Mouse (Mus musculus): ENCODE measurements around the gene Slf2.

Gene Slf2

DNA sequence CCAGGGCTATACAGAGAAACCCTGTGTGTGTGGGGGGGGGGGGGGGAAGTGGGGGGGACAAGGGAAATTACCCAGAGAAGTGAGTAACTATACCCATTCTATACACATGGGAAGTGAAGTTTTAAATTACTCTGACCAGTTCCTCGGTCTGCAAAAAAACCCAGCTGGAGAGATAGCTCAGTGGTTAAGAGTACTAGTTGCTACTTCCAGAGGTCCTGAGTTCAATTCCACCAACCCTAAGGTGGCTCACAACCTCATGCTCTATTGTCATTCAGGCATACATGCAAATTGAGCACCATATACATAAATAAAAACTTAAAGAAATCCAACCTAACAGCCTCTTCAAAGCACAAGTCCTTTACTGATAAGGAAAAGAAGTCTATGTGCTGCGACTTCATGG is 829 bp upstream of the Slf2 start:
- CTCF ChIA-PET: interaction anchor here in 2 of 4 experiments (0.7 to 2.1 kb wide), 4 partner anchors 100 to 367 kb away, joined by 3 to 13 read pairs (median 4); partner anchors contain the start of gene Hif1an (in 1 of the 2)

DNA sequence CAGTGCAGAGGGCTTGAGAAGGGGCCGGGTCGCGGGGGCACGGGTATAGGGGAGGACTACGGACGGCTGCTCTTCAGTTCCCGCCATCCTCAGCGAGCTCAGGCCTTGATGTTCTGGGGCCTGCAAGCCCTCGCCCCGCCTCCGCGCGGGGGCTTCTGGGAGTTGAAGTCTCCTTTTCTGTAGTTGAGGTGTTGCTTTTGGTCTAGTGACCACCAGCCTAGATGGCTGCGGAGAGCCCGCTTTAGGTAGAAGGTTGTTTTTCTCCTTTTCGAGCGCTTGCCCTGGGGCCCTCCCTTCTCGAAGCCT is 456 bp downstream of the Slf2 start:
- POLR2A ChIA-PET: interaction anchor here (0.5 to 3.2 kb wide), 51 partner anchors 10 to 862 kb away, joined by 3 to 27 read pairs (median 4); partner anchors contain the start of genes Lzts2 (in 2 of the 4), Twnk (in 2 of the 4), Erlin1 (in 1 of the 4) and Kazald1 (in 1 of the 4)
- CTCF ChIA-PET: interaction anchor here in 3 of 4 experiments (0.6 to 2.1 kb wide), 9 partner anchors 36 to 413 kb away, joined by 3 to 13 read pairs (median 5); partner anchors contain the start of gene Hif1an (in 1 of the 3)

More for the DNA sequence above, 829 bp upstream of the Slf2 start:
- POLR2A ChIA-PET: interaction anchor here in 3 of 4 experiments (1.0 to 3.2 kb wide), 17 partner anchors 8 to 860 kb away, joined by 3 to 27 read pairs (median 5); partner anchors contain the start of genes Twnk (in 2 of the 3), Erlin1 (in 1 of the 3), Lzts2 (in 1 of the 3) and Mrpl43 (in 1 of the 3)

DNA sequence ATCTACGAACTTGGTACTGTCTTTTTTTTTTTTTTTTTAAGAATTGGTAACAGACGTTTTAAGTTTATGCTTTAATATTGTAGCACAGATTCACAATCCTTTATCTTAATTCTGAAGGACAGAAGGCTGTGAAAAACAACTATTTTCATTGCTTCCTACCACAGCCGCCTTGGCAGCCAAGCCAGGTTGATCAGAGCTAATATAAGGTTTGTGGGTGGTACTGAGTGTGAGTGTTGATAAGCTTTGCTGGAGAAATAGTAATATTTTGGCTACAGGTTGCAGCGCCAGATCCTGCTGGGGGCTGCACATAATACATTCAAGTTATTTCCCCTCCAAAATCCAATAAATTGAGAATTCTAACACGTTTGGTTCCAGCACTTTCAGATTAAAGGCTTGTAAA is 1.1 kb downstream of the Slf2 start:
- CTCF ChIA-PET: interaction anchor here in 2 of 4 experiments (0.7 to 1.3 kb wide), 4 partner anchors 99 to 413 kb away, joined by 3 to 8 read pairs (median 4); no protein-coding TSS in a partner anchor
- POLR2A ChIA-PET: interaction anchor here in 3 of 4 experiments (0.7 to 3.2 kb wide), 13 partner anchors 12 to 215 kb away, joined by 3 to 27 read pairs (median 4); no protein-coding TSS in a partner anchor

DNA sequence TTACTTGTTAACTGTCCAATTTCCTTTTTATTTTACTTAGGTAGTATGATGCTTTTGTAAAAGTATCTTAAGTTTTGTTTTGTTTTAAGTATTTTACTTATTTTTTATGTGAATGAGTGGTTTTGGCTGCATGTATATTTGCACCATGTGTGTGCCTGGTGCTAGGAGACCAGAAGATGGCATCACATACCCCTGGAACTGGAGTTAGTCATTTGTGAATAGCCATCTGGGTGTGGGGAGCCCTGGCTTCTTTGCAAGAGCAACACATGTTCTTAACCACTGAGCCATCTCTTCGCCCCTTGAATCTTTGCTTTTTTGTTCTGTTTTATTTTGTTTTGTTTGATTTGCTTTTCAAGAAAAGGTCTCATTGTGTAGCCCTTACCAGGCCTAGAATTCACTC is 2.2 kb downstream of the Slf2 start:
- POLR2A ChIA-PET: interaction anchor here in 1 of 4 experiments (1.7 kb wide), 1 partner anchor 79 kb away, joined by 3 read pairs; no protein-coding TSS in a partner anchor
- CTCF ChIA-PET: interaction anchor here in 1 of 4 experiments (0.7 to 1.2 kb wide), 2 partner anchors 31 to 98 kb away, joined by 3 read pairs; no protein-coding TSS in a partner anchor

DNA sequence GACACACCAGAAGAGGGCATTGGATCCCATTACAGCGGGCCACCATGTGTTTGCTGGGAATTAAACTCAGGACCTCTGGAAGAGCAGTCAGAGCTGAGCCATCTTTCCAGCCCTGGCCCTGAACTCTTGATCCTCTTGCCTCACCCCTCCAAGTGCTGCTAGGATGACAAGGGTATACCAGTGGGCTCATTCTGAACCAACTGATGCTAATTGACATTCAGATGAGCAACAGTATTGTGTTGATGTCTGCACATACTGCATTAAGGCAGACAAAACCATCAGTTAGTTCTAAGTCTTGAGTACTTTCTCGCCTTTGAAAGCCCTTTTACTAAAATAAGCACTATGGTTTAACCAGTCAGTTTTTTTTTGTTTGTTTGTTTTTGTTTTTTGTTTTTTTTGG is 28.7 kb downstream of the Slf2 start:
- ChIA-PET CTCF (interaction anchor here in 2 of 4 experiments (0.6 to 1.8 kb wide), 4 partner anchors 53 to 176 kb away, joined by 3 to 8 read pairs (median 4); no protein-coding TSS in a partner anchor), POLR2A (interaction anchor here in 2 of 4 experiments (0.9 to 1.7 kb wide), 3 partner anchors 14 to 48 kb away, joined by 3 to 5 read pairs (median 4); no protein-coding TSS in a partner anchor)

DNA sequence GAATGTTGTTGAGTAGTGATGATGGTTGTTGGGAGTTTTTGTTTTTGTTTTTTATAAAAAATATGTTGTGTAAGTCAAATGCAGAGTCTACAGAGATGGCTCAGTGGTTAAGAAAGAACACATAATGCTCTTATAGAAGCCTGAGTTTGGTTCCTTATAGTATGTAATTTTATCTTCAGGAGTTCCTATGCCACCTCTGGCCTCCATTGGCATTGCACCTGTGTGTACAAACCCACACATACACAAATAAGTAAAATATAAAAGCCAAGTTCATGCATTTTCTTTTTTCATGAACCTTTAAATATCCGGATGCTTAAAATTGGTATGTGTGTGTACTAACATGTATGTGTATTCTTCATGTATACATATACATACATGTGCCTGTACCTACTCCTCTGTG is 35.0 kb downstream of the Slf2 start:
- POLR2A ChIA-PET: no interaction called here
- CTCF ChIA-PET: interaction anchor here in 1 of 4 experiments (1.7 kb wide), 1 partner anchor 65 kb away, joined by 4 read pairs; no protein-coding TSS in a partner anchor

DNA sequence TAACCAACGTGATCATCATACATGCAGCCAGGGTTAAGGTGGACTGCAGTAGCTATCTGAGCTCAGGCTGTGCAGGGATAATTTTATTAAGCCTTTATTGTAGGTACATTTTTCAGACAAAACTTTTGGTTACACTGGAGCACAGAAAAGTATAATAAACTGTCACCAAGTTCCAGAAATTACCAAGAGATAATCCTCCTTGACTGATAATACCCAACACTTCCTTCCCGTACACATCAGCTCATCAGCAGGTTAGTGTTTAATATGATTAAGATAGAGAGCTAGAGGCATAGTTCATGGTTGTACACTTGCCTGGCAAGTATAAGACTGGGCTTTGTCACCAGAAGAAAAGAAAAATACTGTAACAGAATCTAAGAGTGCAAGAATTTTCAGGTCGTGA is 37.4 kb downstream of the Slf2 start:
- POLR2A ChIA-PET: interaction anchor here in 1 of 4 experiments (0.7 to 1.5 kb wide), 3 partner anchors 14 to 980 kb away, joined by 3 to 4 read pairs (median 3); no protein-coding TSS in a partner anchor
- CTCF ChIA-PET: interaction anchor here in 1 of 4 experiments (0.6 to 1.4 kb wide), 2 partner anchors 79 to 1410 kb away, joined by 3 read pairs; partner anchors contain the start of gene Sfxn3

DNA sequence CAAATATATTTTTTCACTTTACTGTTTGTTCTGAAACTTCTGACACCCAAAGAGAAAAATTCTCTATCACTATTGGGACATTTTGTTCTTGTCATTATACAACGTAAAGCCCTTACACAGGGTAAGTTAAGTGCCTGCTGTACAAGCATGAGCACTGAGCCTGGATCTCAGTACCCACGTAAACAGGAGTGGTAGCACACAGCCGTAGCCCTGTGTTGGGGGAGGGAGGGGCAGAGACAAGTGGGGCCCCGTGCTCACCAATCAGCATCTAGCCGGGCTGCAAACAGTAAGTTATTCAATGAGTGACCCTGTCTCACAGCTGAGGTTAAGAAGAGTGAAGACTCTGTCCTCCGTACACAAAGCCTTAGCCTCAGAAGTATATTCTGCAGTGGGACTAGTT is 45.7 kb downstream of the Slf2 start:
- POLR2A ChIA-PET: interaction anchor here in 1 of 4 experiments (1.0 to 2.9 kb wide), 2 partner anchors 10 to 15 kb away, joined by 3 to 9 read pairs; no protein-coding TSS in a partner anchor
- CTCF ChIA-PET: interaction anchor here in 3 of 4 experiments (0.7 to 1.5 kb wide), 3 partner anchors 54 to 87 kb away, joined by 3 to 6 read pairs (median 4); no protein-coding TSS in a partner anchor

DNA sequence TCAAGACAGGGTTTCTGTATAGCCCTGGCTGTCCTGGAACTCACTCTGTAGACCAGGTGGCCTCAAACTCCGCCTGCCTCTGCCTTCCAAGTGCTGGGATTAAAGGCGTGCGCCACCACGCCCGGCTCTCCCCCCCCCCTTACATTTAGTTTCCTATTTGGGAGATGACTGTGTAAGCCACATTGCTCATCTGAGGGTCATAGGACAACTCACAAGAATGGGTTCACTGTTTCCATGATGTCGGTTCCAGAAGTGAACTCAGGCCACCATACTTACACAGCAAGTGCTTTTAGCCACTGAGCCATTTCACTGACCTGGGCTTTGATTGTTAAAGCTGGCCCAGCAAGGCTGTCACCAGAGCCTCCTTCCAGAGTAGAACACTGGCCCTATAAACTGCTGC is 46.2 kb downstream of the Slf2 start:
- POLR2A ChIA-PET: interaction anchor here in 2 of 4 experiments (0.6 to 1.3 kb wide), 3 partner anchors 10 to 40 kb away, joined by 3 to 4 read pairs (median 4); no protein-coding TSS in a partner anchor
- CTCF ChIA-PET: interaction anchor here in 2 of 4 experiments (0.7 to 1.5 kb wide), 2 partner anchors 54 to 87 kb away, joined by 4 to 6 read pairs; no protein-coding TSS in a partner anchor

DNA sequence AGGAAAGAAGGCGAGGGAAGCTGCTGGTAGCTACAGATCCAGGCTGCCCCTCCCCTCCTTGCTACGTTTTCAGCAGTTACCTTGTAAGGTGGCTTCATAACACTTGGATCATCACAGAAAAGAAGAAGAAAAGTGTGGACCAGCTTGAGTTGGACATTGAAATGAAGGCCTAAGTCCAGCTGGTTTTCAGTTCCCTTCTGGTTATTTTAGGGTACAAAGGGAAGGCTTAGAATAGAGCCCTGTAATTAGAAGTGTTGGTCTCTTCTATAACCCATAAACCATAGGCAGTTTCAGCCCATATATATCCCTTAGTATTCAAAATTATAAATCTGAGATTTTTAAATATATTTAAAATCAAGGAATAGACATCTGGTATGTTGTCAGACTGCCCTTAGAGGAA is 49.8 kb downstream of the Slf2 start:
- ChIA-PET CTCF (interaction anchor here in 2 of 4 experiments (0.6 to 1.1 kb wide), 2 partner anchors 8 to 50 kb away, joined by 4 to 7 read pairs; no protein-coding TSS in a partner anchor), POLR2A (interaction anchor here in 2 of 4 experiments (0.7 to 1.7 kb wide), 3 partner anchors 14 to 36 kb away, joined by 3 to 4 read pairs (median 3); no protein-coding TSS in a partner anchor)

DNA sequence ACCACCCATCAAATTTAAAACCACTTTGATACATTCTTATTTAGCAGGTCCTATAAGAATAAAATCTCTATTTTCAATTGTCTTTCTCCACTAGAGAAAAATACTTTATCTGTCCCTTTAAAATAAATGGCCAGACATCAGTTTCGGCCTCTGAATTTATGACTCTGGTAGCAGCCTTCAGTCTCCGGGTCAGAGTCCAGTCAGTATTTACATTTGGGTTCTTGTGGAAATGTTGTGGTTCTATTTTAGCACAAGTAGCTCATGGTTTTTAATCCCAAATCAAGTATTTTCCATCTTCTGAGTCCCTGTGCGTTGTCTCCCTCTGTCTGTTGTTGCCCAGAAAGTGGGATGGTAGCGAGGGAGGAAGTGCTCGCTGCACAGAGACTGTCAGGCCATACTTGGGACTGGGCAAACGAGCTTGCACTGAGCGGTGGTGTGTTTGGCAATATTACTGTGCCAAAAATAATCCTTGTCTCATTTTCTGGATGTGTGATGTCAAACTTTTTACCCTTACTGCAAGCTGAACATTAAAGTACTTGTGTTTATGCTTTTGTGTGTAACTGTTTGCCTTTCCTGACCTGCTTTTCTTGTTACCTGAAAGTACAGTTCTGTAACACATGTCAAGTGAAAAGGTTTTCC is 51.6 kb downstream of the Slf2 start:
- ChIA-PET POLR2A (interaction anchor here in 2 of 4 experiments (0.7 to 2.1 kb wide), 10 partner anchors 9 to 226 kb away, joined by 3 to 8 read pairs (median 4); partner anchors contain the start of genes Lzts2 (in 1 of the 2) and Mrpl43 (in 1 of the 2)), CTCF (interaction anchor here in 3 of 4 experiments (0.6 to 1.6 kb wide), 5 partner anchors 12 to 81 kb away, joined by 3 to 7 read pairs (median 6); partner anchors contain the start of gene Slf2 (in 1 of the 3))

DNA sequence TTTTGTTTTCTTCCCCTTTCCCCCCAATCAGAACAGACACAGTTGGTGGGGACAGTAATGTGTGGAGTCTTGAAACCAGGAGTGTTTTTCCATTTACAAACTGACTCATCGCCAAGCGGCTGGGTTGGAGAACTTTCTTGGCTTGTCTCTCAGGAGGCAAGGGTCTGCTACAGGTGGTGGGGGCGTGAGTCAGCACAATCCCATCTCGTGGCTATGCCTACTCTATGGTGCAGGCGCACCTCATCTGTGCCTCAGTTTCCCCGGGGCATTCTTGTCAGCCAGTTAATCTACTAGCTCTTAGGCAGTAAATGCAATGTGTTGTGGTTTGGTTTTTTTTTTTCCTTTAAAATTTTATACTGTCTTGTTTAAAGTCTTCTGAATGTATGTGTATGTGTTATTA is 52.4 kb downstream of the Slf2 start:
- POLR2A ChIA-PET: interaction anchor here in 3 of 4 experiments (0.6 to 2.1 kb wide), 12 partner anchors 8 to 974 kb away, joined by 3 to 8 read pairs (median 4); partner anchors contain the start of genes Lzts2 (in 1 of the 3) and Mrpl43 (in 1 of the 3)
- CTCF ChIA-PET: interaction anchor here (0.5 to 1.6 kb wide), 7 partner anchors 13 to 130 kb away, joined by 3 to 7 read pairs (median 6); partner anchors contain the start of gene Slf2 (in 1 of the 4)

DNA sequence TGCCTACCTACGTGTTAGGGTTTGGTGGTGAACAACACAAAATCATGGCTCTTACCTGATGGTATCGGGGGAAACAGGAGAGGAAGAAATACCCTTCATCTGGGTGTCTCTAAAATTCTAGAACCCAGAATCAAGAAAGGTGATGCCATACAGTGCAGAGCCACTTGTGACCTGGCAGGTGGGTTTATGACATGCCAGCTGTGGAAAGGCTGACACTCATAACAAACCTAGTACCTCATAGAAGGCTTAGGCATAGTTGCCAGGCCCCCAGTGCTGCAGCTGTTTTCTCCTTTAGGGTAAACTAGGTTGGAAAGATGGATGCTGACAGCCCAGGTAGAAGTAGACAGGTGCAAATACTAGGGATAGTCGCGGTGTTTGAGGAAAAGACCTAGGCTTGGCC is 53.5 kb downstream of the Slf2 start:
- ChIA-PET CTCF (interaction anchor here in 2 of 4 experiments (1.1 to 3.5 kb wide), 2 partner anchors 46 to 47 kb away, joined by 5 to 19 read pairs; no protein-coding TSS in a partner anchor), POLR2A (interaction anchor here in 1 of 4 experiments (0.7 to 6.4 kb wide), 2 partner anchors 22 to 430 kb away, joined by 6 to 29 read pairs; partner anchors contain the start of genes Mrpl43 and Twnk)

DNA sequence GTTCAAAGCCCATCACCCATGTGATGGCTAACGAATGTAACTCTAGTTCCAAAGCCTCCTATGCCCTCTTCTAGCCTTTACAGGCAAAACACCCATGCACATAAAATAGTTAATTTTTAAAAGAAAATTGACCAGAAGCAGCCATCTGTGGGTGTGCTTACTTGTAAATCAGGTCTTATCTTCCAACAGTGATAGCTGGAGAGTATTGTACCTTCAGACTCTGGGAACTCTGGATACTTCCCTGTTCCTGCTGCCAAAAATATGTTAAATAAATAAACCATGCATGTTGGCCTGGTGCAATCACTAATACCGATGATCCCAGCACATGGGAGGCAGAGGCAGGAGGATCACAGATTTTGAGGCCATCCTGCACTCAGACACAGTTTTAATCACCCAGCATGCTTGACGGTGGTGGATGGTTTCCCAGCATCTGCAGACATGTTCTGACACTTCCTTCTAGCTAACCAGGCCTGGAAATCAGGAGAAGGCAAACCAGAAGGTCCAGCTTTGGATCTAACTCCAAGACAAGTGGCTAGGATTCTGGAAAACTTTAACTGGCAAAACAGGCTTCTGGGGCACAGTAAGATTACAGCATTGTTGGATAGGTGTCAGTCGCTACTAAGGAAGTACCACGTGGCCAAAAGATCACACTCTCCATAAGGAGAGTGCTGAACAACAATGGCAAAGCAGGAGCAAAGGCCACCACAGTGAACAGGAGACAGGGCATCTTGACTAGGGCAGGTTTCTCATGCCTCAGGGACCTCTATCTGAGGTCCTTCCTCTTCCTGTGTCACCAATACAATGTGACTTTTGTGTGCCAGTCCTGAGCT is 54.4 kb downstream of the Slf2 start:
- POLR2A ChIA-PET: interaction anchor here in 2 of 4 experiments (1.4 to 6.4 kb wide), 7 partner anchors 10 to 91 kb away, joined by 4 to 29 read pairs (median 5); partner anchors contain the start of genes Lzts2 (in 2 of the 2), Mrpl43 (in 1 of the 2) and Twnk (in 1 of the 2)
- CTCF ChIA-PET: interaction anchor here in 3 of 4 experiments (0.6 to 3.5 kb wide), 5 partner anchors 45 to 421 kb away, joined by 3 to 19 read pairs (median 11); no protein-coding TSS in a partner anchor

DNA sequence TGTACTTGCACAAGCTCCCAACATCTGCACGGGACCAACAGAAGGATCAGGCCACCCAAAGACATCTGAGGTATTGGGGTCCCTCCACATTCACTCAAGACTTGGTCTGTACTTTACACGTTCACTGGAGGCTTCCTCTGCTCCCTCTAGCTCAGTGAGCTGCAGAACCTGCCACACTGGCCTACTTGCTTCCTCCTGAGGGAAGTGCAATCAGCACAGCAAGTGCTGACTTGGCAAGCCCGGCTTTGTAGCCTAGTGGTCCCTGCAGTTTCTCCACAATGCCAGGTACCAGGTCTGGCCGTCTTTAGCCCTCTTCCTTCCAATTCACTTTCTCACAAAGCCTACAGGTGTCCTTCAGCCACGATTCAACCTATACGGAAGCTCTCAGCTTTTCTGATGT is 56.1 kb downstream of the Slf2 start:
- ChIA-PET CTCF (interaction anchor here (1.8 to 3.5 kb wide), 4 partner anchors 43 to 44 kb away, joined by 5 to 19 read pairs (median 14); no protein-coding TSS in a partner anchor), POLR2A (interaction anchor here in 3 of 4 experiments (0.9 to 6.4 kb wide), 14 partner anchors 9 to 90 kb away, joined by 3 to 29 read pairs (median 4); partner anchors contain the start of genes Lzts2 (in 2 of the 3), Mrpl43 (in 1 of the 3), Slf2 (in 1 of the 3) and Twnk (in 1 of the 3))

DNA sequence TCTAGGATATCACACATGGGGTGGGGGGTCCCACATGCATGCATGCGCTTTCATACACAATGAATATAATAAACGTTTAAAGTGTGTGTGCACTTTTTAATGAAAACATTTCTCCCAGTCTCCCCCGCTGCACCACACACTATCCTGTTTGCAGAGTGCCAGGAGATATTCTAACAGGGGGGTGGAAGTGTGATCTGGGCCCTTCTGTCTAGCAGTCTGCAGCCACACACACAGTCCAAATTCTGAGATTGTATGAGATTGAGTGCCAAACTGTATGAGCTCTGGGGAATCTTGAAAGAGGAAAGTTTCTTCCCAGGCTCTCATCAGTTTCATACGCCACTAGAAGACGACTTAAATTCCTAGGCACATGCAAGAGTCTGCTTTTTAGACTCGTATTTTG is 56.9 kb downstream of the Slf2 start:
- POLR2A ChIA-PET: interaction anchor here in 2 of 4 experiments (1.1 to 6.4 kb wide), 6 partner anchors 12 to 53 kb away, joined by 3 to 29 read pairs (median 8); partner anchors contain the start of genes Lzts2 (in 1 of the 2), Mrpl43 (in 1 of the 2) and Twnk (in 1 of the 2)
- CTCF ChIA-PET: interaction anchor here in 3 of 4 experiments (1.8 to 3.5 kb wide), 3 partner anchors 42 to 43 kb away, joined by 5 to 19 read pairs (median 11); no protein-coding TSS in a partner anchor
